Mouse (Mus musculus): ENCODE results near the gene Tnnt3.

The Tnnt3 gene

DNA sequence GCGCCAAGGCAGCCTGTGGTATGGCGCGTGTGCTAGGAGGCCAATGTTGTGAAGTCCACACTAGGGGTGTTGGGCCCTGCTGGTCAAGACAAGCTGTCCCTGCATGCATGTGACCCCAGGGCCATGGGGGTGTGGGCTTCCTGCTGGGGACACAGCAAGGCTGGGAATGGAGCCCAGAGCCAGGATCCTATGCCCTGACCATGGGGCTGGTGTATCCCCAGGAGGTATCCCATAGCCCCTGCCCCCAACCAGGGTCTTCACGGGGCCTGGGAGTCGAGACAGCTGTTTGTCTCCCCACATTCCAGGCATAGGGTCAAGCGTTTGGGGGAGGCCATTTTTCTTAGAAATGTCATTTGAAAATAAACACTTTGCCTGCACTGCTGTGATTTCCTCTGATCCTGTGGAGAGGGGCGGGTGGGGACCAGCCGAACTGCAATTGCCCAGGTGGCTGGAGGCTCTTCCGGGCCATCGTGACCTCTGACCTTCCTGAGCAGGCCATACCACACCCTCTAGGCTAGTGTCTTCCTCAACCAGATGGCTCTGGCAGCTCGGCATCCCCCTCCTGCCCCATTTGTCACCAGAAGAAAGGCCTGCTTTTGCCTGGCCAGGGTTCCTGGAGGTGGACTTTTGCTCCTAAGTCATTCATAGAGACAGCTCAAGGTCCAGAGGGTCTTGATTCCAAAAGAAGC is 66.5 kb downstream of the Tnnt3 start:
- no peak for DNase-seq (ENCODE audit: low read depth, low spot score)

Data from embryo, embryonic 11.5 days (tissue).